Mouse (Mus musculus): Measurements from ENCODE around the gene Nkain4.

DNA sequence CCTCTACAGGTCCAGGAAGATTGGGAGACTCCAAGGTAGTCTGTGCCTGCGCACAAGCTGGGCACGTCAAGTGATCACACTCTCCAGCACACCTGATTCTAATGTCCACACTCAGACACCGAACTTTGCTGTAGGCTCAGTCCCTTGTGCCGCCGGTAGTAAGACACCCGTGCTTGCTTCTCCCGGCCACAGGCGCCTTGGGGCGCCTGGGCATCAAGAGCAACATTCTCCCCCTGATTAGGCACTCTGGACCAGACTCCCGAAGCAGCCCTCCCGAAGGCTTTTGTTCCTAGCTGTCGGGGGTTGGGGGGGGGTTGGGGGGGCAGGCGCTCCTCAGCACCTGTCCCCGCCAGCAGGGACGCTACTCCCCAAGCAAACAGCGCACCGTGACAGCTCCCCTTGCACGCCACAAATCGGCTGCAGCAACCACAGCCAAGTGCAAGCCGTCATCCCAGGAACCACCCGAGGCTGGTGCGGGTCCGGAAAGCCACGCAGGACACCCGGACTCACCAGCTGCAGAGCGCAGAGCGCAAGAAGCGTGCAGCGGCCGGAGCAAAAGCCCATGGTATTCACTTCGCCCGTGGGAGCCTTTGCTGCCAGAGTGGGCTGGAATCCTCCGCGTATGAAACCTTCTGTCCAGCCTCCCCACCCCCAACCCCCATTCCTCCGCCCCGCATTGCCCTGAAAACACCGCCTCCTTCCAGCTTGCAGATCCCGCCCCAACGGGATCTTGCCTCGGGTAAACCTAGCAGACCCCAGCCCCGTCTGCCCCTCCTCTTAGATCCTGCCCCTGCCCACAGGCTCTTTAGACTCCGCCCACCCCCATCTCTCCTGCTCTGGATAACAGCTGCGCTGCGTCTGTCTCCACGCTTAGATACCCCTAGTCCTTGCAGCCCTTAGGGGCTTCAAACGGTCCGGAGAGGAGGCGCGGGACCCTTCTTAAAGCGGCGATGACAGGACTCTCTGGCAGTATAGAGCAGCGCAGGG, at the start of gene Nkain4:
- TF ChIP-seq CTCF (IDR thresholded peaks at IDR 0.05; ENCODE audit: extremely low read depth, insufficient read length, insufficient replicate concordance, low read depth, low read length) (0 out of 2 replicates have a peak, but pooled peaks have one; percentile 8), POLR2A (IDR thresholded peaks at IDR 0.05; ENCODE audit: low read depth, low read length) (no peak)

Measured in small intestine, adult 2 months (tissue).